Mouse (Mus musculus): Measurements from ENCODE around the gene Ubald2. TPM values are rescaled to one million over a fixed set of nuclear protein-coding genes. Genes with fewer than 3 reads are reported as not detected.
"Not testable (repeated sequence)": the region's sequence is repeated elsewhere in the genome, so short reads cannot be mapped to it uniquely, and the experiment has no call there.

The Ubald2 gene
- total RNA-seq, 2 experiments from 2014 or later, result 30.9 to 42.6 TPM

DNA sequence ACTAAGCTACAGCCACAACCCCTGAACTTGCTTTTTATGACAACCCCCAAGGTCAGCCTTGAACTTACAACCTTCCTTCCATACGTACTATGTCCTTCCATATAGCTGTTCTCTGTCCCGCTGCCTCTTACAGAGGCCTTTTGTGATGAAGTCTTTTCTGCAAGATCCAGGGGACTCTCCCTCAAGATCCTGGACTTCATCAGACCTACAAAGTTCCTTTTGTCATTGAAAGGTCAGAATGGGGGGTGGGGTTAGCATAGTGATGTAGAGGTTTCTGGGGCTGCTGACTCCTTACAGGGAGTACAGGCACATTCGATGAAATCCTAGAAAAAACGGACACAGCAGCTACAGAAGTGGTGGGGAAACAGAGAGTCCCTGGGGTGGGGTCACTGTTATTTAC is 25.9 kb downstream of the Ubald2 start:
- no peak for DNase-seq

- no peak for DNase-seq
These were observed 29.4 kb downstream of the Ubald2 start for GRCm38 (mm10) chr11:116463338-116463737.

DNA sequence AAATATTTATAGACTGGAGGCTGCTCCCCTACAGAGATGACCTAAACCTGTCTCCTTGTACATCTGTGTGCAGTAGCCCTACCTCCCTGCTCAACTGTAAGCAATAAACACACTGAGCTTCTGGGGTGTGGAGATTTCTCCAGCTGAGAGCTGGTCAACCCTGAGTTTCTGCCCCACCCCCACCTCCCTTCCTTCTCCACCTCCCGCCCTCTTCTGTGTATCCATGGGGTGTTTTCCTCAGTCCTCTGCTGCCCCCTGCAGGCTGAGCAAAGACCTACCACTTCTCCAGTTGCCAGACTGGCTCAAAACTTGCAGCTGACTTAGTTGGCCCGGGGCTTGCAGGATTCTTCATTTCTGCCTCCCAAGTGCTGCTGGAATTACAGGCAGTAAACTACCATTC is 29.9 kb downstream of the Ubald2 start:
- peak; percentile 89 to 91 for DNase-seq

- DNase-seq, result no peak
These were observed 32.2 kb downstream of the Ubald2 start, which contains the start of gene Qrich2 for GRCm38 (mm10) chr11:116466141-116466540. Qrich2 (minus strand) TSS chr11:116466241.

- not testable (repeated sequence) for DNase-seq
These were observed 34.4 kb downstream of the Ubald2 start for GRCm38 (mm10) chr11:116468338-116468737.

DNA sequence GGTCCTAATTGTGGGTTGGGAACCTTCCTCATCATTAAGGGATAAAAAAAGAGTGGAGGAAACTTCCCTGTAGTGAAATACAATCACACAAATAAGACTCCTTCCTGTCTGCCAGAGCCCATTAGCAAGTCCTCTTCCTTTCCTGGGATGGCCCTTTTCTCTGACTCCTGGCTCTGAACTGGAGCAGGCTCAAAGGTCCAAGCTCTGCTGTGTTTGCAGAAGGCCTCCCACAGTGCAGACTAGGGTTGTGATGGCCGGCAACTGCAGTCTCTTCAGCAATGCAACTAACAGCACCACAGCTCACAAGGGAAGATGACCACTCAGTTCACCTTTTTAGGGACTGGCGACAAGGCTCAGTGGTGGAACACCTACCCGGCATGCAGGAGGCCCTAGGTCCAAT is 36.4 kb downstream of the Ubald2 start:
- DNase-seq, result no peak

GRCm38 (mm10) chr11:116470896-116471295 is 37.0 kb downstream of the Ubald2 start:
- DNase-seq, result peak; percentile 38 to 52

DNA sequence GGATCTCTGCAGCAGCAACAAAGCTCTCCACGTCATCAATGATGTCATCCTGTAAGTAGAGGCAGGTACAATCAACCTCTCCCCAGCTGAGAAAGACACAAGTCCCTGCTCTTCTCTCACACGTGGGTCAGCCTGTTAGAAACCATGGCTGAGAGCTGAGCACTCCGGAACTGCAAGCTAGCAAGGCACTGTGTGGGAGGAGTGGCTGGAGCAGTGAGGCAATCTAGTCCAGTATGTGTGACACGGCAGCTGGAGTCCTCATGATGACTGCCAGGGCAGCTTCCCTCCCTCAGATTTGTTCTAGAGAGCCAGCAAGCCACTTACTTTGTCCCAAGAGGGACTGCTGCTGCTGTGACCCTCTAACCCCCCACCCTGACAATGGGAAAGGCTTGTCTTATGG is 38.4 kb downstream of the Ubald2 start:
- peak in 1 of 2 experiments; percentile 27 for DNase-seq

DNA sequence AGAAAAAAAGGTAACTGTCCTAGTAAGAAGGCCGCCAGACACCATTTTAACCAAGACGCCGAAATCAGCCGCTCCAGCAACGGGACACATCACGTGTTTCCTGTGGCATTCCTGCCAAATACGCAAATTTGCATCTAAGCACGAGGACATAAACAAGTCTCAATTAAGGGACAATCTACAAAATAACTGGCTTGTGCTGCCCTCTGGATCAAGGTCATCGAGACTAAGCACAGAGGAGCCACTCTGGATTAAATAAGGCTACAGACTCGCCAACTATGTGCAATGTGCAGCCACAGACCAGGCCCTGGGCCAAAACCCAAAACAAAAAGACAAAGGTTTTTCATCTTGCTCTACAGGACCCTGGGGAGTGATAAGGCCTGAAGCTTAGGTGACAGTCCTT is 42.1 kb downstream of the Ubald2 start:
- DNase-seq, result peak; percentile 40 to 46

- no peak for DNase-seq
These were observed 42.8 kb downstream of the Ubald2 start for GRCm38 (mm10) chr11:116476696-116477095.

GRCm38 (mm10) chr11:116477160-116477759 is 43.4 kb downstream of the Ubald2 start:
- DNase-seq, result no peak

- DNase-seq, result no peak
These were observed 45.1 kb downstream of the Ubald2 start for GRCm38 (mm10) chr11:116478978-116479377.

GRCm38 (mm10) chr11:116479832-116480231 is 45.9 kb downstream of the Ubald2 start:
- DNase-seq, result peak in 1 of 2 experiments; percentile 30

DNA sequence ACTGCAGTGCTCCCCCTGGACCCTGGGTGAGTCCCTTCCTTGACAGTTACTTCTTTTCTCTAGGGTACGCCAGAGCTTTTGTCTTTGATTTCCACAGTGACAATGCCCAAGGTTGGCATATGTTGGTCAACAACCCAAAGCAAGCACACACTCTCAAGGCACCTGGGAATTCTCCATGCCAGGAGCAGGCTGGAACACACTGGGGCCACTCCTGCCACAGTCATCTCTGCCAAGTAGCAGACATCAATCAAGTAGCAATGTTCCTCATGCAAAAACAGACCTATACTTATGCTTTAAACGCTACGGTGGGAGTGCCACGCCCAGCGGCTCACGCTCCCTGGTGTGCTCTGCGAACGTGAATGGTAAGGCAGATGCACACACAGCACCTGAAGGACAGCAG is 47.1 kb downstream of the Ubald2 start:
- DNase-seq, result peak in 1 of 2 experiments; percentile 36

DNA sequence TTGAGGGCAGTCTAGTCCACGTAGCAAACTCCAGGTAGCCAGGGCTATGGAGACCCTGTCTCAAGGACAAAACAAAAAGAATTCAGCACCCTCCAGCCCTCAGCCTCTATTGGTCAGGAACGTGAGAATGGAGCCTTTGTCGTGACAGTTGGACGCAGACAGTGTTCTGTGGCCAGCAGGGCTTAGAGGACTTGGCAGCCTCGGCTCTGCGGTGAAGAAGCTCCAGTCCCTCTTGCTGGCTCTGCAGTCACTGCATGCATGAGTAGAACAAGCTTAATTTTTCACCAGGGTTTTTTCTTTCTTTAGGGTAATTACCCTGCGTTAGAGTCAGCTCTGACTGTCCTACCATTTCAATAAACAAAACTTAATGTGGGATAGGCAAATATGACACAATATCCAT is 47.9 kb downstream of the Ubald2 start:
- no peak for DNase-seq

DNA sequence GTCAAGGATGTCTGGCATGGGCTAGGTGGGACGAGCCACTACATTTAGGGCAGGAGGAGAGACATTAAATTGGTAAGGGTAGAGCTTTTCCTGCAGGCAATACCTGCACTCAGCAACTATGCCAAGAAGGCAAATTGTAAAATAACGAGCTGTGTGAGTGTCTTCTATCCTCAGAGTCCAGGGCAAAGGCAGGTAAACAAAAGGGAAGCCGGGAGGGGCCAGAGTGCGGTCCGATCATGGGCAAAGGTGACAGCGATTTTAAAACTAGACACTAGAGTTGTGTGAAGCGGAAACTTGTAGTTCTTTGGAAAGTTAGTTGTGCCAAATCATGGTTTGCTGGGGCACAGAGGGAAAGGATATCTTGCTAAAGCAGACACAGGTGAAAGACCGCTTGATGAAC is 50.4 kb downstream of the Ubald2 start:
- DNase-seq, result no peak

- DNase-seq, result no peak
These were observed 54.3 kb downstream of the Ubald2 start for GRCm38 (mm10) chr11:116488207-116488606.

Other genes with a start within 250 kb of the Ubald2 start
- 10 to 100 TPM; 20.0 to 28.5 TPM for gene Ten1, start 235.2 kb upstream of the Ubald2 start, total RNA-seq (2021)
- gene Acox1, start 235.0 kb upstream of the Ubald2 start, total RNA-seq (2021), result 100 to 1,000 TPM; 170 to 228 TPM
- under 1 TPM; 0.70 to 0.82 TPM for gene Evpl, start 196.0 kb upstream of the Ubald2 start, total RNA-seq (2021)
- 10 to 100 TPM; 77.4 to 81.8 TPM for gene Srp68, start 159.9 kb upstream of the Ubald2 start, total RNA-seq (2021)
- not detected for gene Galr2, start 153.2 kb upstream of the Ubald2 start, total RNA-seq (2021)
- 10 to 100 TPM; 57.6 to 68.8 TPM for gene Exoc7, start 126.9 kb upstream of the Ubald2 start, total RNA-seq (2021)
- under 1 TPM in 1 of 2 experiments, not detected in 1; 0.10 TPM for gene Foxj1, start 98.7 kb upstream of the Ubald2 start, total RNA-seq (2021)
- gene Rnf157, start 21.1 kb upstream of the Ubald2 start, total RNA-seq (2021), result 1 to 10 TPM; 8.1 TPM
- gene Qrich2, start 32.1 kb downstream of the Ubald2 start, total RNA-seq (2021), result not detected
- gene Prpsap1, start 60.1 kb downstream of the Ubald2 start, total RNA-seq (2021), result 10 to 100 TPM; 84.6 to 87.0 TPM
- 1 to 10 TPM; 1.7 to 3.4 TPM for gene Sphk1, start 96.8 kb downstream of the Ubald2 start, total RNA-seq (2021)
- 10 to 100 TPM; 26.6 to 29.3 TPM for gene Ube2o, start 147.4 kb downstream of the Ubald2 start, total RNA-seq (2021)
- not detected for gene Aanat, start 152.3 kb downstream of the Ubald2 start, total RNA-seq (2021)
- 10 to 100 TPM; 12.5 to 17.5 TPM for gene Rhbdf2, start 192.9 kb downstream of the Ubald2 start, total RNA-seq (2021)
- gene Prcd, start 219.4 kb downstream of the Ubald2 start, total RNA-seq (2021), result 10 to 100 TPM in 1 of 2 experiments, 1 to 10 TPM in 1; 9.6 to 14.1 TPM
- gene Cygb, start 220.2 kb downstream of the Ubald2 start, total RNA-seq (2021), result 10 to 100 TPM; 25.0 to 36.5 TPM

Data from adrenal gland, postnatal 36 days (tissue).